Mouse (Mus musculus) stomach, postnatal 0 days (tissue): ENCODE data around the gene Pgpep1l.
"Not testable (repeated sequence)": the region's sequence is repeated elsewhere in the genome, so short reads cannot be mapped to it uniquely, and the experiment has no call there.

Source experiments
- CTCF ChIP-seq: IDR thresholded peaks from 2 replicates; pipeline ENCODE4 v1.5.1; 2016; ENCODE audit warnings: antibody characterized with exemption, low read depth, mild to moderate bottlenecking, moderate library complexity
- EP300 ChIP-seq: optimal IDR thresholded peaks from 2 replicates; pipeline ENCODE3; 2016; ENCODE audit warnings: antibody characterized with exemption

DNA sequence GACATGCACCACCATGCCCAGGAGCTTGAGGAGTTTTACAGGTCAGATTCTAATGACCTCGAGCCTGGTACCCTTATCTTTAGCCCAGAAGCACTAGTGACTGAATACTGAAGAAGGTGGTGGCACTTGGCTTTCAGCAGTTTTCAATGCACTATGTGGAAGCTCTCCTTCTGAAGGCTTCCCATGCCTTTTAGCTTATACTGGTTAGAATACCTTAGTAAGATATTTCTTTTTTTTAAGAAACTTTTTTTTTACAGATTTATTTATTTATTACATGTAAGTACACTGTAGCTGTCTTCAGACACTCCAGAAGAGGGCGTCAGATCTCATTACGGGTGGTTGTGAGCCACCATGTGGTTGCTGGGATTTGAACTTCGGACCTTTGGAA, 19.1 kb upstream of the Pgpep1l start:
- TF ChIP-seq EP300, CTCF: not testable (repeated sequence)
